Mouse (Mus musculus): Measurements from ENCODE around the gene Med18.
"Not testable (repeated sequence)": the region's sequence is repeated elsewhere in the genome, so short reads cannot be mapped to it uniquely, and the experiment has no call there.

DNA sequence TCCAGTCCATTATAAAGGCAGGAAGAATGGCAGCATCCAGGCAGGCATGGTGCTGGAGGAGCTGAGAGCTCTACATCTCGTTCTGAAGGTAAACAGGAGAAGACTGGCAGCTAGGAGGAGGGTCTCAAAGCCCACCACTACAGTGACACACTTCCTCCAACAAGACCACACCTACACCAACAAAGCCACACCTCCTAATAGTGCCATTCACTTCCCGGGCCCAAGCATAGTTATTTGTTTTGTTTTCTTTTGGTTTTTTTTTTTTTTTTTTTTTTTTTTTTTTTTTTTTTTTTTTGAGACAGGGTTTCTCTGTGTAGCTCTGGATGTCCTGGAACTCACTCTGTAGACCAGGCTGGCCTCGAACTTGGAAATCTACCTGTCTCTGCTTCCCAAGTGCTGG lies 18.4 kb upstream of the Med18 start:
- TF ChIP-seq POLR2A (IDR thresholded peaks at IDR 0.05; ENCODE audit: control insufficient read depth in 1 of 2, insufficient read depth in 1 of 2, low read depth in 1 of 2, low read length in 2 of 2, poor library complexity in 1 of 2); MYC (IDR thresholded peaks at IDR 0.05; ENCODE audit: low read depth, low read length); CTCF (IDR thresholded peaks at IDR 0.05 in 2 of 3, conservative IDR thresholded peaks at IDR 0.05 in 1 of 3; ENCODE audit: control insufficient read depth in 1 of 3, insufficient read depth in 1 of 3, low read depth in 2 of 3, low read length in 3 of 3, poor library complexity in 1 of 3, severe bottlenecking in 1 of 3); TBP (IDR thresholded peaks at IDR 0.05; ENCODE audit: low read depth, low read length); EP300 (IDR thresholded peaks at IDR 0.05; ENCODE audit: low read depth in 1 of 2, low read length in 2 of 2); SMC3 (IDR thresholded peaks at IDR 0.05; ENCODE audit: low read depth, low read length); E2F4 (IDR thresholded peaks at IDR 0.05; ENCODE audit: borderline replicate concordance, low read depth, low read length); MAFK (IDR thresholded peaks at IDR 0.05; ENCODE audit: borderline replicate concordance, low read depth, low read length); RCOR1 (IDR thresholded peaks at IDR 0.05; ENCODE audit: low read depth, low read length); ZC3H11A (IDR thresholded peaks at IDR 0.05; ENCODE audit: low read depth, low read length): not testable (repeated sequence)
- TF ChIP-seq ZNF384 (IDR thresholded peaks at IDR 0.05; ENCODE audit: low read depth, low read length) = peak; percentile 71
